Mouse (Mus musculus) liver, embryonic 12.5 days (tissue): ENCODE results near the gene Ap3b2. TPM values are rescaled to one million over a fixed set of nuclear protein-coding genes. Genes with fewer than 3 reads are reported as not detected.

ENCODE experiments used
- ATAC-seq: fragments of 200-750 bp; cut with Nextera tagmentation; 2 replicates; pipeline ENCODE4 v1.8.0; 2017; ENCODE audit warnings: moderate number of reproducible peaks, mild to moderate bottlenecking, moderate library complexity
- H3K27ac ChIP-seq: fragments of 300-500 bp; sonication (generic); 2 replicates; pipeline ENCODE4 v1.5.1; 2016; ENCODE audit warnings: mild to moderate bottlenecking
- H3K27me3 ChIP-seq: fragments of 300-500 bp; sonication (generic); replicated peaks from 2 replicates; pipeline ENCODE4 v1.6.1; 2016; ENCODE audit warnings: mild to moderate bottlenecking, moderate library complexity
- H3K36me3 ChIP-seq: fragments of 300-500 bp; sonication (generic); 2 replicates; pipeline ENCODE4 v1.6.1; 2016; ENCODE audit warnings: mild to moderate bottlenecking, moderate library complexity
- H3K4me1 ChIP-seq: fragments of 300-500 bp; sonication (generic); 2 replicates; pipeline ENCODE4 v1.6.1; 2016
- H3K4me2 ChIP-seq: fragments of 300-500 bp; sonication (generic); 2 replicates; pipeline ENCODE4 v1.6.1; 2016; ENCODE audit warnings: mild to moderate bottlenecking, moderate library complexity
- H3K4me3 ChIP-seq: fragments of 300-500 bp; sonication (generic); 2 replicates; pipeline ENCODE4 v1.5.1; 2016; ENCODE audit warnings: mild to moderate bottlenecking, moderate library complexity
- H3K9ac ChIP-seq: fragments of 300-500 bp; sonication (generic); 2 replicates; pipeline ENCODE4 v1.6.1; 2016; ENCODE audit warnings: mild to moderate bottlenecking, moderate library complexity
- H3K9me3 ChIP-seq: fragments of 300-500 bp; sonication (generic); replicated peaks from 2 replicates; pipeline ENCODE4 v1.6.1; 2016; ENCODE audit warnings: mild to moderate bottlenecking, moderate library complexity
- WGBS: fragments of 180-500 bp; shearing (Covaris S2); methylation state at CpG from one replicate; pipeline ENCODE4 v1.1.7; 2016; ENCODE audit not compliant: insufficient replicate concordance; 5-methylcytosine and 5-hydroxymethylcytosine counted together
- polyA plus RNA-seq: library from polyadenylated mRNA; unstranded; fragments of >200 nt; fragmentation: Nextera tagmentation; extraction: Ambion mirVana; gene quantifications from 2 replicates; pipeline ENCODE4 v1.2.1, GENCODE M21; 2016

Gene Ap3b2
- polyA plus RNA-seq: 0.13 and 0.35 TPM in 2 replicates

DNA sequence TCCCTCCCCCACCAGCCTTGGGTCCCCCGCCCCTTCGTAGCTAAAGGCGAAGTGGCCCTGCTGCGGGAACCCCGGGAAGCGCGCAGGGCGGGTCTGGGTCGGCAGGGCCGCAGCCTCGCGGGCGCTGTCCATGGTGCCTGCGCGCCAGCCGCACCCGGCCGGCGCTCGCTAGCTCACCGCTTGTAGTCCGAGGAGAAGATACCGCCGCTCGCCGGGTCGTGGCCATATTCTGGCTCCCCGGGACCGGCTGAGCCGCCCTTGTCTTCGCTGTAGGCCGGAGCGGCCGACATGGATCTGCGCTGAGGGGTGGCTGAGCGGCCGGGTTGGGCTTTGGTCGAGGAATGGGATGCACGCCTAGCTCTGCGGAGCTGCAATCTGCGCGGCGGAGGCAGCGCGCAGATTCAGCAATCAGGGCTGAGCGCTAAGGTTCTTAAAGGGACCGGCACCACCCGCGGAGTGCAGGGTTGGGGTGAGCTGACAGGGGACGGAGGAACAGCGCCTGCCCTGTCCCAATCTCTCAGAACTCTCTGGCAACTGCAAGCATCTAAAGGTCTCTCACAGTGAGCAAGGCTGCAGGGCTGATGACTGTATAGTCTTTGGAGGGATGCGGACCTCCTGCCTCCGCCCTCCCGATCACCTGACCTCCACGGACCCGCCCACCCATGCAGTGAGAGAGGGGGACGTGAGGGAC is at the start of gene Ap3b2:
TSS of gene Ap3b2 (minus strand) at position 595 of the 691 bp plus-strand sequence.
- ATAC-seq: peak; percentile 57
- Histone ChIP-seq H3K9me3 (no peaks in the 10 kb centered on the region), H3K9ac (no peak within 1 kb of the TSS), H3K4me2 (peak within 1 kb of the TSS; percentile 64), H3K4me3 (peak within 1 kb of the TSS; percentile 47), H3K36me3 (no peaks in the 10 kb centered on the region), H3K4me1 (peaks cover 7% of the 10 kb centered on the region; the same call in 1 of the 2 replicates), H3K27ac (no peak within 1 kb of the TSS), H3K27me3 (peaks cover 64% of the 10 kb centered on the region)
- WGBS: under 1% methylated on average over 57 of the region's 57 CpGs

DNA sequence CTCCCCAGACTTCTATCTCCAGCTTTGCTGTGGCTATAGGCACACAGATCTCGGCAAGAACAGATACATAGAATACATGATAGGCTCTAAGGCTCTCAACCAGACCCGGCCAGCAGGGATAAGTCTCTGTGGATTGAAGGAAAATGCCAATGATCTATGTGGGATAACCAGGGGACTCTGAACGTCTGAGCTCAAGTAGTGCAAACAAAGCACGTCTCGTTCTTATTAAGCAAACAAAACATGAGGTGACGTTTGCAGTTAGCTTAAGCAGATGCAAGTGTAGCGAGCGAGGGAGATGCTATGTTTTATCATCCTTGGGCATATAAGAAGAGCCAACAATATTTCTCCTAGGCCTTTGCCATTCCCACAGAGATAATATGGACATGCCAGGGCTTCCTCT is 49.2 kb upstream of the Ap3b2 start:
- H3K9me3 ChIP-seq: no peaks in the 10 kb centered on the region
- H3K36me3 ChIP-seq: no peaks in the 10 kb centered on the region
- no peak overlapping the region for H3K9ac ChIP-seq
- H3K4me2 ChIP-seq: no peak overlapping the region
- ATAC-seq: no peak
- H3K4me3 ChIP-seq: no peak overlapping the region
- H3K4me1 ChIP-seq: no peaks in the 10 kb centered on the region
- peaks cover 6% of the 10 kb centered on the region; the same call in 1 of the 2 replicates for H3K27me3 ChIP-seq
- WGBS: 70% methylated on average over 8 of the region's 8 CpGs
- H3K27ac ChIP-seq: no peak overlapping the region

DNA sequence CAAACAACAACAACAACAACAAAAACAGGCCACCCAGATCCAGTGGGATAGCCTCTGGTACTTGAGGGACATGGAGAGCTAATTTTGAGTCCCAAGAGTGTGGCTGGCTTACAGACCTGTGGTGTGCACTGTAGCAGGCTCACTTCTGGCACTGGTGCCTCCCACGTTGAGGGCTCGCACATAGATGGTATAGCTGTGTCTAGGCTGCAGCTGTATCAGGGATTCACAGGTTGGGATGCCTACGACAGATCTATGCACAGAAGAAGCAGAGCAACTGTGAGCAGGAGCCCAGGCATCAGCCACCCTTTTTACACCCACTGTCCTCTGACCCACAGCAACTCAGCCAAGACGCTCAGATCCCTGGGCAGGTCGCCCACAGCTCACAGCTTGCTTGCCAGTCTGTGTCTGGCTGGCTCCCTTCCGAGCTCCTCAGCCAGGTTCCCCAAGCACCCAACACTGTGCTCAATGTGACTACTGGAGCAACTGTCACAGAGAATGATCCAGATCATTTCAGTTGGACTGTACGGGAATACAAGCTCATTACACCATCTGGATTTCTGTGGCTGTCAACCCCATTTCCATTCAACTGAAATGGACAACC is 48.3 kb upstream of the Ap3b2 start:
- Histone ChIP-seq H3K4me3 (no peak overlapping the region), H3K36me3 (no peaks in the 10 kb centered on the region), H3K4me1 (peaks cover 5% of the 10 kb centered on the region), H3K9me3 (no peaks in the 10 kb centered on the region), H3K4me2 (no peak overlapping the region), H3K27ac (no peak overlapping the region), H3K9ac (no peak overlapping the region), H3K27me3 (peaks cover 6% of the 10 kb centered on the region; the same call in 1 of the 2 replicates)
- 70% methylated on average over 7 of the region's 7 CpGs for WGBS
- no peak for ATAC-seq

DNA sequence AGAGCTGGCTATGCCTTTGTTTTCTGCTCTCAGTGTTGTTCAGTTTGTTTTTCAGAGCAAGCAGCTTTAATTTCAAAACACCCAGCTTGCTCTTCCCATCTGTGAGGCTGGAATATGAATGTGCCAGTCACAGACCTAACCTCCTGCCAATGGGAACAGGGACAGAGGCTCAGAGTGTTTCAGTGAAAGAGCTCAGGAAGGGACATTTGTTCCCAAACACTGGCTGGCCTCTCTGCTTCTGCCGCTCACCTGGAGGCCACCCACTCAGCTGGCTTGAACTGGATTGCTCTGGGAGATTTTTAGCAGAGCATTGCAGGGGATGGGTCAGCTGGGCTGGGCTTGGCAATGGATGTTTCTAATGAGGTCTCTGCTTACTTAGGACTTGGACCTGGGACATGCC is 47.3 kb upstream of the Ap3b2 start:
- Histone ChIP-seq H3K9me3 (no peaks in the 10 kb centered on the region), H3K27me3 (peaks cover 6% of the 10 kb centered on the region; the same call in 1 of the 2 replicates), H3K9ac (no peak overlapping the region), H3K4me1 (peaks cover 9% of the 10 kb centered on the region), H3K4me3 (no peak overlapping the region), H3K36me3 (peaks cover 2% of the 10 kb centered on the region; the same call in 1 of the 2 replicates), H3K27ac (no peak overlapping the region), H3K4me2 (no peak overlapping the region)
- ATAC-seq: no peak
- 50% methylated on average over 1 of the region's 1 CpGs for WGBS

DNA sequence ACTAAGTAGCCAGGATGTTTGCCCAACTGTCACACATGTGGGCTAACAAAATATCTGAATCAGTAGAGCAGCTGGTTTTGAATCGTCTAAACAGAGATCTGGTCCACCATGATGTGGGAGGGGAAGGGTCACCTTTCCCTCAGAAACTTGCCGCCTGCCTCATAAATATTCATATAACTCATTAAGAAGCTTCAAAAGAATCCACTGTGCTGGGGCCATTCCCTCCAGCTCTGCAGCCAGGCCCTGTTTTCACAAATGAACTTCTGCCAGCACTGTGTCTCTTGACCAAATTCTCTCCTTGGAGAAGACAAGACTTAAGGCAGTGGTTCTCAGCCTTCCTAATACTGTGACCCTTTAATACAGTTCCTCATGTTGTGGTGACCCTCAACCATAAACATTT is 45.8 kb upstream of the Ap3b2 start:
- peaks cover 6% of the 10 kb centered on the region; the same call in 1 of the 2 replicates for H3K27me3 ChIP-seq
- no peak overlapping the region for H3K9ac ChIP-seq
- no peak overlapping the region for H3K27ac ChIP-seq
- H3K9me3 ChIP-seq: no peaks in the 10 kb centered on the region
- H3K4me1 ChIP-seq: peaks cover 9% of the 10 kb centered on the region
- no peak overlapping the region for H3K4me3 ChIP-seq
- ATAC-seq: no peak
- H3K36me3 ChIP-seq: peaks cover 16% of the 10 kb centered on the region
- no peak overlapping the region for H3K4me2 ChIP-seq
- WGBS: 42% methylated on average over 2 of the region's 2 CpGs

DNA sequence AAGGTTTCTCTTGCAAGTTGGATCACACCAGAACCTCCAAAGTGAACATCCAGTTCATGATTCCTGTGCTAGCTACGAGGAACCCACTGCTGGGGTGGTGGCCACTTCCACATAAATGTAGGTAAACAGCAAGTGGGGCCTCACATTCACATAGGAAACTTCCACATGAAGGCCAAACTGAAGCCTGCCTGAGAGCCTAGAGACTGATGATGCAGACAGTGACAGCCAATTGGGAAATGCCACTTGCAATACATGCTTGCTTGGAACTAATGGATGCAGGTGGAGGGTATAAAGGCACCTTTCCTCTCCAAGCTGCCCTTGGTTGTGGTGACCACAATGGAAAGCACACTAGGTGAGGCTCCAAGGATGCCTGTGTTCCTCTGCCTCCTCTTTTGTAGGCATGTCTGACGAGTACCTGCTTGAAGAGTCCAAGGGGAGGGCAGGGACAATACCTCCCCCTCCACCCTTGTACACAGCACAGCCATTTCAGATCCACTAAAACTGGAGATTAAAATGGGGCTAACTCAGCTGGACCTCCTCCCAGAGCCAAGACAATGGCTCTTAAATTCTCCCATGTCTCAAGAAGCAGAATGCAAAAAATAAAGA is 44.4 kb upstream of the Ap3b2 start:
- H3K4me1 ChIP-seq: peaks cover 9% of the 10 kb centered on the region
- WGBS: 74% methylated on average over 2 of the region's 2 CpGs
- peaks cover 8% of the 10 kb centered on the region; the same call in 1 of the 2 replicates for H3K9me3 ChIP-seq
- peaks cover 6% of the 10 kb centered on the region; the same call in 1 of the 2 replicates for H3K27me3 ChIP-seq
- no peak overlapping the region for H3K4me2 ChIP-seq
- no peak overlapping the region for H3K9ac ChIP-seq
- no peak overlapping the region for H3K27ac ChIP-seq
- H3K36me3 ChIP-seq: peaks cover 30% of the 10 kb centered on the region
- no peak overlapping the region for H3K4me3 ChIP-seq
- ATAC-seq: no peak

DNA sequence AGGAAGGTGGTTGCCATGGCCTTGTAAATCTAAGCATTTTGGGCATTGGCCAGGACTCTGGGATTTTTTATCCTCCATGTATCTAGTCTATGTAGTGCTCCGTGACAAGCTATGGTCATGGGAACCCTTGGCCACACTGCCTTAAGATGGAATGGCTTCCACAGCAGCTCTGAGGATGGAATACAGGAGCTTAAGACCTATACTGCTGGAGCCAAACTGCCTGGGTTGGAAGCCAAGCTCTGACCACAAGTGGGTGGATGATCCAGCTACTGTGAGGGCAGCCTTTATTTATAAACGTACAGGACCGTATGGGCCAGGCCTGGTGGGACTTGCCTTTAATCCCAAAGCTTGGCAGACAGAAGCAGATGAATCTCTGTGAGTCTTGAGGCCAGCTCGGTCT is 42.8 kb upstream of the Ap3b2 start:
- H3K9me3 ChIP-seq: peaks cover 8% of the 10 kb centered on the region; the same call in 1 of the 2 replicates
- 72% methylated on average over 4 of the region's 4 CpGs for WGBS
- no peak overlapping the region for H3K4me3 ChIP-seq
- peaks cover 47% of the 10 kb centered on the region for H3K36me3 ChIP-seq
- H3K9ac ChIP-seq: no peak overlapping the region
- H3K27ac ChIP-seq: no peak overlapping the region
- no peak overlapping the region for H3K4me2 ChIP-seq
- H3K27me3 ChIP-seq: 0 out of 2 replicates have a peak, but pooled peaks cover 5% of the 10 kb centered on the region
- peaks cover 9% of the 10 kb centered on the region for H3K4me1 ChIP-seq
- ATAC-seq: no peak

DNA sequence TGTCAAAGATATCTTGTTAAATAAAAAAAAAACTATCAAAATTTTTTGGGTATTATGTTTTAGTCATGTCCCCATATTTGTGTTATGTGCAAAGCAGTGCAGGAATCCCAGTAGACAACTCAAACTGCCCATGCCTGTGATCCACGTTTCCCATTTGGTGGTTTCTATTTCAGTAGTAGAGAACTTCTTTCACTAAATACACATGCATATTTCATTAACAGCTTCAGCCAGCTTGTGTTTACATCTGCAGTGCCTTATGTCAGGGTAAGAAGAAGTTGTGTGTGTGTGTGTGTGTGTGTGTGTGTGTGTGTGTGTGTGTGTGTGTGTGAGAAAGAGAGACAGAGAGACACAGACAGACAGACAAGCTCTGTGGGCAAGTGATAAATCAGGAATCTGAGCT is 37.7 kb upstream of the Ap3b2 start:
- Histone ChIP-seq H3K9me3 (peaks cover 8% of the 10 kb centered on the region; the same call in 1 of the 2 replicates), H3K4me2 (no peak overlapping the region), H3K36me3 (peaks cover 92% of the 10 kb centered on the region), H3K4me3 (no peak overlapping the region), H3K27me3 (no peaks in the 10 kb centered on the region), H3K27ac (no peak overlapping the region), H3K4me1 (no peaks in the 10 kb centered on the region), H3K9ac (no peak overlapping the region)
- WGBS: 93% methylated on average over 1 of the region's 1 CpGs
- ATAC-seq: no peak

DNA sequence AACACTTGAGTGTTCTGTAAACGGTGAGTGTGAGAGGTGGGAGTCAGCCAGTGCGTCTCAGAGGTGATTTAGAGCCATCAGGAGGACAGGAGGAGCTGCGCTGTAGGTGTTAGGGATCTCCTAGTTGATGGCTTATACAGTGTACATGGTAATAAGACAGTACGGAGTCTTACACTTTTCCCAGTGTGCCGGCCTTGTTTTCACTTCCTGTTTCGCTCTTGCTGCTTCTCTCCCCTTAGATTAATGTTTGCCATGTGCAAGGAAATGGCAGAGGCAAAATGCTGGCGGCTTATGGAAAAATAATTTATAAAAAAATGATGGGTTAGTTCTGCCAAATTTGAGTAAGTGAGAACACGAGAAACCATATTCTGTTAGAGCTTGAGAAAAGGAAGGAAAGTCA is 35.2 kb upstream of the Ap3b2 start:
- 85% methylated on average over 8 of the region's 8 CpGs for WGBS
- Histone ChIP-seq H3K36me3 (peaks cover 87% of the 10 kb centered on the region), H3K4me1 (peaks cover 18% of the 10 kb centered on the region), H3K27ac (no peak overlapping the region), H3K9me3 (0 out of 2 replicates have a peak, but pooled peaks cover 3% of the 10 kb centered on the region), H3K27me3 (no peaks in the 10 kb centered on the region), H3K9ac (no peak overlapping the region), H3K4me2 (no peak overlapping the region), H3K4me3 (no peak overlapping the region)
- no peak for ATAC-seq

DNA sequence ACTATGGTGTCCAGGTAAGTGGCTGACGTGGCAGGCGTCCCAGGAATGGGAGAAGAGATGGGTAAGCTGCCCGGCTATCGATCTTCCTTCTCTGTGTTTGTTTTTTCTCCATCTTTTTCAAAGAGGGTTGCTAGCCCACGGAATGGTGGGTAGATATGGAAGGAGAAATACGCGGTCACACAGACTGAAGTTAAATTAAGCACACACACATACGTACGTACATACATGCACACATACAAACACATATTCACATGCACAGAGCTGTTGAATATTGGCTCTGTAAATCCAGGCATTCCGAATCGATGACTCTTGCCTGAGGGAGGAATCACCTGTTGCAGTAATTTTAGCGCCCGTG is 29.9 kb upstream of the Ap3b2 start:
- H3K4me1 ChIP-seq: peaks cover 27% of the 10 kb centered on the region
- peak overlapping the region; percentile 78 for H3K9ac ChIP-seq
- no peaks in the 10 kb centered on the region for H3K9me3 ChIP-seq
- H3K4me3 ChIP-seq: peak overlapping the region; percentile 78
- peaks cover 9% of the 10 kb centered on the region for H3K27me3 ChIP-seq
- ATAC-seq: no peak
- peak overlapping the region; percentile 84 for H3K27ac ChIP-seq
- 7% methylated on average over 13 of the region's 13 CpGs for WGBS
- H3K36me3 ChIP-seq: peaks cover 35% of the 10 kb centered on the region
- peak overlapping the region; percentile 86 for H3K4me2 ChIP-seq

DNA sequence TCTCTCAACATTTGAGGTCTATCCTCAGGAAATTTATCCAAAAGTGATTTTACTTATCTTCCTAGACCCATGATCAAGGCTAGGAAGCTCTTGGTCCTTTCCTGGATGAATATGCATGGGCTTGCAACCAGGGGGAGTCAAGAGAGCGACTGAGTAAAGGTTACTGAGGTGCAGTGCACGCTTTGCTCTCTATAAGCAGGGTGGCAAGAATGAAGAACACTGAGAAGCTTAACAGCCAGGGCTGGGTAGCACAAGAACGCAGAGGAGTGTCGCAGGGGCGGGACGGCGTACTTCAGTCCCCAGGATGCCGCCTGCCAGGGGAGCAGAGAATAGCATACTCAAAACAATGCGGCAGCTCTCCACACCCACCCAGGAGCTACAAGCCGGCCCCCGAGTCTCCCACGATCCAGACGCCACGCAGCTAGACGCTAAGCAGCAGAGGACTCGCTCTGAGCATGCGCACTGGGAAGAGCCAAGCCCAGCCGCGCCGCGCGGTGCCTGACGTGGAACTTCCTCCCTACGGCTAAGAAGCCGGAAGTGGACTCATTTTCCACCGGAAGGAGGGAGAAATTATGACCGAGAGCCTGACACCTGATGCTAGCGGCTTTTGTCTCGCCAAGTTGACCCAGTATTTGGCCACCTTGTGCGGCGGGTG is 29.4 kb upstream of the Ap3b2 start:
- H3K4me2 ChIP-seq: peak overlapping the region; percentile 86
- ATAC-seq: peak; percentile 97
- peaks cover 27% of the 10 kb centered on the region for H3K4me1 ChIP-seq
- peaks cover 30% of the 10 kb centered on the region for H3K36me3 ChIP-seq
- peak overlapping the region; percentile 78 for H3K9ac ChIP-seq
- peaks cover 9% of the 10 kb centered on the region for H3K27me3 ChIP-seq
- WGBS: under 1% methylated on average over 31 of the region's 31 CpGs
- peak overlapping the region; percentile 78 for H3K4me3 ChIP-seq
- no peaks in the 10 kb centered on the region for H3K9me3 ChIP-seq
- peak overlapping the region; percentile 84 for H3K27ac ChIP-seq
